Mouse (Mus musculus) lung, postnatal 0 days (tissue): ENCODE measurements around the gene Gngt2.

Experiments
- CTCF ChIP-seq: IDR thresholded peaks from 2 replicates; pipeline ENCODE4 v1.5.1; 2016; ENCODE audit warnings: antibody characterized with exemption, mild to moderate bottlenecking
- EP300 ChIP-seq: IDR thresholded peaks from 2 replicates; pipeline ENCODE4 v1.6.1; 2016; ENCODE audit warnings: antibody characterized with exemption, mild to moderate bottlenecking, control low read depth

DNA sequence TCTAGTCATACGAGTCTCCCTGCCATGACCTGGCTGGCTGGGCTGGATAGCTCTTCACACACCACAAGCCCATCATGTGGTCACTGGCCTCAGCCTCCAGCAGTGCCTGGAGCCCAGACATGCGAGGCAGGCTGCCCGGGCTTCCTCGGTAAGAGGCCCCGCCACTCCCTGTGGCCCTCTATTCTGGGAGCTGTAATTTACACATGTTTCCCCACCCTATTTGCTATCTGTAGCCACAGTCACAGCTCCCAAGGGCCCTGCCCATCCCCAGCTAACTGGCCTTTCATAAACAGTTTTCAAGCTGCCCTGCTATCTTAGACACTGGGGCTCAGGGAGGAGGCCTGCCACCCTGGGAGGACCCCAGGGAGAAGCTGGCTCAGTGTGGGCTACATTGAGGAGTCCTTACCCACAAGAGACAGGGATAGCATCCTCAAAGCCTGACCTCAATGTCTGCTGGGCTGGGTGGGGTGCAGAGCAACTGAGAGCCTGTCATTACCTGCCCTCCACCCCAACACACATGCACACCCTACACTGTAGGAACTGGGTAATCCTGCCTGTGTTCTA lies 28.5 kb upstream of the Gngt2 start:
- no peak for TF ChIP-seq EP300
- TF ChIP-seq CTCF = no peak
